Mouse (Mus musculus) ES-Bruce4 (cell line): ENCODE results near the gene Fam169a. TPM values are rescaled to one million over a fixed set of nuclear protein-coding genes. Genes with fewer than 3 reads are reported as not detected.

ENCODE experiments used
- H3K27ac ChIP-seq: 2 replicates; pipeline ENCODE4 v1.5.1; 2012; ENCODE audit warnings: low read length, inconsistent platforms; ENCODE audit not compliant: insufficient read depth
- H3K27me3 ChIP-seq: 2 replicates; pipeline ENCODE4 v1.6.1; 2012; ENCODE audit warnings: mild to moderate bottlenecking, low read length, inconsistent platforms; ENCODE audit not compliant: control insufficient read depth, poor library complexity, insufficient read depth, severe bottlenecking
- H3K36me3 ChIP-seq: 2 replicates; pipeline ENCODE4 v1.6.1; 2012; ENCODE audit warnings: inconsistent platforms, mild to moderate bottlenecking, low read length, moderate library complexity; ENCODE audit not compliant: control insufficient read depth, poor library complexity, insufficient read depth, severe bottlenecking
- H3K4me1 ChIP-seq: one replicate; pipeline ENCODE4 v1.8.1; 2011; ENCODE audit warnings: low read length; ENCODE audit not compliant: control insufficient read depth, insufficient read depth
- H3K4me3 ChIP-seq: 2 replicates; pipeline ENCODE4 v1.5.1; 2011; ENCODE audit warnings: low read depth, mild to moderate bottlenecking, low read length
- H3K9ac ChIP-seq: 2 replicates; pipeline ENCODE4 v1.6.1; 2012; ENCODE audit warnings: low read depth, mild to moderate bottlenecking, inconsistent platforms; ENCODE audit not compliant: poor library complexity, severe bottlenecking
- H3K9me3 ChIP-seq: replicated peaks from 2 replicates; pipeline ENCODE4 v1.6.1; 2012; ENCODE audit warnings: mild to moderate bottlenecking, low read length, inconsistent platforms; ENCODE audit not compliant: control insufficient read depth, poor library complexity, insufficient read depth, severe bottlenecking
- CTCF ChIP-seq: IDR thresholded peaks from one replicate; pipeline ENCODE4 v1.8.1; 2011; ENCODE audit warnings: low read depth, low read length
- EP300 ChIP-seq: IDR thresholded peaks from 2 replicates; pipeline ENCODE4 v1.6.1; 2011; ENCODE audit warnings: low read depth, low read length; ENCODE audit not compliant: insufficient read depth
- POLR2A ChIP-seq: IDR thresholded peaks from one replicate; pipeline ENCODE4 v1.8.1; 2011; ENCODE audit warnings: low read length; ENCODE audit not compliant: insufficient read depth
- polyA plus RNA-seq: library from polyadenylated mRNA; stranded (reverse); fragments of >200 nt; gene quantifications from 2 replicates; pipeline ENCODE4 v1.2.4, GENCODE M21; 2011; ENCODE audit warnings: low read depth; ENCODE audit not compliant: missing spikeins, insufficient read depth, insufficient read length

Fam169a gene
- polyA plus RNA-seq, 1 experiment: 81.9 TPM

- H3K4me1 ChIP-seq: no peaks in the 10 kb centered on the region
- no peak overlapping the region for H3K9ac ChIP-seq
- no peaks in the 10 kb centered on the region for H3K27me3 ChIP-seq
- no peak for TF ChIP-seq POLR2A
- no peaks in the 10 kb centered on the region for H3K9me3 ChIP-seq
- peaks cover 64% of the 10 kb centered on the region for H3K36me3 ChIP-seq
- H3K27ac ChIP-seq: no peak overlapping the region
- H3K4me3 ChIP-seq: no peak overlapping the region
Measured at GRCm38 (mm10) chr13:97176731-97177130, 109.6 kb downstream of the Fam169a start.

- 0 out of 2 replicates have a peak, but pooled peaks have one; percentile 6 for TF ChIP-seq EP300
- no peak for TF ChIP-seq CTCF
- Histone ChIP-seq H3K27me3 (no peaks in the 10 kb centered on the region), H3K27ac (no peak overlapping the region), H3K4me1 (no peaks in the 10 kb centered on the region), H3K4me3 (no peak overlapping the region), H3K36me3 (peaks cover 57% of the 10 kb centered on the region), H3K9me3 (no peaks in the 10 kb centered on the region), H3K9ac (no peak overlapping the region)
Measured at GRCm38 (mm10) chr13:97178943-97179342, 111.9 kb downstream of the Fam169a start.

GRCm38 (mm10) chr13:97180113-97180828, 113.2 kb downstream of the Fam169a start:
- H3K36me3 ChIP-seq: peaks cover 47% of the 10 kb centered on the region
- H3K27ac ChIP-seq: no peak overlapping the region
- no peak overlapping the region for H3K4me3 ChIP-seq
- no peaks in the 10 kb centered on the region for H3K4me1 ChIP-seq
- no peaks in the 10 kb centered on the region for H3K27me3 ChIP-seq
- H3K9ac ChIP-seq: no peak overlapping the region
- no peaks in the 10 kb centered on the region for H3K9me3 ChIP-seq
- TF ChIP-seq CTCF: no peak
- TF ChIP-seq EP300: no peak
- TF ChIP-seq POLR2A: no peak

Other genes starting within 250 kb of the Fam169a start
- gene Gcnt4, start 142.6 kb upstream of the Fam169a start, polyA plus RNA-seq: 1.2 and 1.9 TPM in 2 replicates
- not detected in 2 replicates for gene 1700029F12Rik, start 32.9 kb upstream of the Fam169a start, polyA plus RNA-seq
- 165 and 181 TPM in 2 replicates for gene Gm6169, start 32.0 kb downstream of the Fam169a start, polyA plus RNA-seq
- gene Gfm2, start 70.7 kb downstream of the Fam169a start, polyA plus RNA-seq: 55.6 and 70.8 TPM in 2 replicates
- 347 and 360 TPM in 2 replicates for gene Nsa2, start 70.7 kb downstream of the Fam169a start, polyA plus RNA-seq
- gene Hexb, start 131.1 kb downstream of the Fam169a start, polyA plus RNA-seq: 53.4 and 59.7 TPM in 2 replicates
- 83.0 TPM in 2 replicates for gene Enc1, start 173.8 kb downstream of the Fam169a start, polyA plus RNA-seq